ENCODE assay signal across 30 mouse cellular contexts in genomic region chr2:140297155-140297554, GRCm38 (mm10).
DNase-seq lines count a peak whose midpoint lies in the region; ATAC-seq lines count a peak whose summit lies in the region.
"Had no signal": no experiment of that assay in that cellular context is flagged by ENCODE, and none has a peak within 500 bp of the region (broad histone marks: within the 10 kb centered on the region; RNA-seq: fewer than 3 reads in every experiment).

No protein-coding gene starts in this region.

- H3K27me3 ChIP-seq in hindbrain, embryonic 10.5 days (ENCODE audit: insufficient read depth, poor library complexity, severe bottlenecking), result no peaks in the 10 kb centered on the region
- H3K27me3 ChIP-seq in hindbrain, embryonic 13.5 days, result no peaks in the 10 kb centered on the region
- H3K27me3 ChIP-seq in embryonic facial prominence, embryonic 12.5 days, result no peaks in the 10 kb centered on the region
- no peaks in the 10 kb centered on the region for H3K27me3 ChIP-seq in limb, embryonic 12.5 days
- H3K27me3 ChIP-seq: embryonic facial prominence, embryonic 15.5 days; forebrain, embryonic 12.5 days; hindbrain, embryonic 12.5 days; limb, embryonic 15.5 days; liver, embryonic 13.5 days; neural tube, embryonic 13.5 days had no signal

- no peak for ATAC-seq in hindbrain, embryonic 13.5 days (ENCODE audit: low FRiP score)
- ATAC-seq in embryonic facial prominence, embryonic 12.5 days (ENCODE audit: insufficient number of reproducible peaks, insufficient read depth, low FRiP score, low TSS enrichment), result peak; percentile 69; the same call in 1 of the 2 replicates
- peak; percentile 84; the same call in 1 of the 2 replicates for ATAC-seq in limb, embryonic 12.5 days (ENCODE audit: insufficient number of reproducible peaks, insufficient read depth, low FRiP score, low TSS enrichment, low read depth)
- ATAC-seq: forebrain, postnatal 0 days; lung, postnatal 0 days; midbrain, embryonic 16.5 days; Patski had no signal

- H3K4me2 ChIP-seq in hindbrain, embryonic 13.5 days, result no peak overlapping the region
- H3K4me2 ChIP-seq in embryonic facial prominence, embryonic 12.5 days (replicated peaks), result no peak overlapping the region
- H3K4me2 ChIP-seq in limb, embryonic 12.5 days, result no peak overlapping the region
- H3K4me2 ChIP-seq: embryonic facial prominence, embryonic 15.5 days; forebrain, embryonic 12.5 days; hindbrain, embryonic 12.5 days; limb, embryonic 15.5 days; liver, embryonic 13.5 days; neural tube, embryonic 13.5 days had no signal

- H3K9me3 ChIP-seq in hindbrain, embryonic 10.5 days, result no peaks in the 10 kb centered on the region
- no peaks in the 10 kb centered on the region for H3K9me3 ChIP-seq in hindbrain, embryonic 13.5 days
- H3K9me3 ChIP-seq in embryonic facial prominence, embryonic 12.5 days, result no peaks in the 10 kb centered on the region
- no peaks in the 10 kb centered on the region for H3K9me3 ChIP-seq in limb, embryonic 12.5 days
- H3K9me3 ChIP-seq: embryonic facial prominence, embryonic 15.5 days; forebrain, embryonic 12.5 days; hindbrain, embryonic 12.5 days; limb, embryonic 15.5 days; liver, embryonic 13.5 days; megakaryocyte, embryonic 14.5 days; neural tube, embryonic 13.5 days had no signal

- peak; percentile 11 for DNase-seq in hindbrain, embryonic 10.5 days (ENCODE audit: low spot score)
- DNase-seq in embryo, embryonic 10.5 days (ENCODE audit: low spot score), result peak; percentile 39
- no peak for DNase-seq in layer of hippocampus, adult 9-11 months
- no peak for DNase-seq in kidney, adult 8-10 months
- DNase-seq: adrenal gland, postnatal 14 days; cerebellum, adult 11 months; cerebellum, adult 9-10 months; forebrain, postnatal 0 days; gastrocnemius, postnatal 10 days; heart, postnatal 14 days; kidney, adult 11 months; liver, embryonic 13.5 days; lung, adult 18-20 months; lung, postnatal 4 days; right cerebral cortex, postnatal 14 days; thymus, postnatal 4 days had no signal

- H3K36me3 ChIP-seq in hindbrain, embryonic 10.5 days, result no peaks in the 10 kb centered on the region
- no peaks in the 10 kb centered on the region for H3K36me3 ChIP-seq in hindbrain, embryonic 13.5 days
- no peaks in the 10 kb centered on the region for H3K36me3 ChIP-seq in embryonic facial prominence, embryonic 12.5 days
- no peaks in the 10 kb centered on the region for H3K36me3 ChIP-seq in limb, embryonic 12.5 days
- H3K36me3 ChIP-seq: embryonic facial prominence, embryonic 15.5 days; forebrain, embryonic 12.5 days; hindbrain, embryonic 12.5 days; limb, embryonic 15.5 days; liver, embryonic 13.5 days; neural tube, embryonic 13.5 days had no signal

- no peak overlapping the region for H3K4me3 ChIP-seq in hindbrain, embryonic 10.5 days
- H3K4me3 ChIP-seq in hindbrain, embryonic 13.5 days, result no peak overlapping the region
- no peak overlapping the region for H3K4me3 ChIP-seq in embryonic facial prominence, embryonic 12.5 days
- no peak overlapping the region for H3K4me3 ChIP-seq in limb, embryonic 12.5 days (replicated peaks)
- H3K4me3 ChIP-seq: embryonic facial prominence, embryonic 15.5 days; forebrain, embryonic 12.5 days; hindbrain, embryonic 12.5 days; limb, embryonic 15.5 days; liver, embryonic 13.5 days; megakaryocyte, embryonic 14.5 days; myocyte; neural tube, embryonic 13.5 days had no signal

- H3K4me1 ChIP-seq in hindbrain, embryonic 10.5 days (replicated peaks), result no peaks in the 10 kb centered on the region
- H3K4me1 ChIP-seq in hindbrain, embryonic 13.5 days (replicated peaks), result no peaks in the 10 kb centered on the region
- no peaks in the 10 kb centered on the region for H3K4me1 ChIP-seq in embryonic facial prominence, embryonic 12.5 days
- peaks cover 5% of the 10 kb centered on the region for H3K4me1 ChIP-seq in limb, embryonic 12.5 days (replicated peaks)
- H3K4me1 ChIP-seq: forebrain, embryonic 12.5 days; hindbrain, embryonic 12.5 days; limb, embryonic 15.5 days; liver, embryonic 13.5 days; megakaryocyte, embryonic 14.5 days had no signal

- no peak overlapping the region for H3K9ac ChIP-seq in hindbrain, embryonic 13.5 days
- no peak overlapping the region for H3K9ac ChIP-seq in embryonic facial prominence, embryonic 12.5 days
- no peak overlapping the region for H3K9ac ChIP-seq in limb, embryonic 12.5 days (replicated peaks)
- H3K9ac ChIP-seq: embryonic facial prominence, embryonic 15.5 days; forebrain, embryonic 12.5 days; forebrain, postnatal 0 days; hindbrain, embryonic 12.5 days; limb, embryonic 15.5 days; liver, embryonic 13.5 days; neural tube, embryonic 13.5 days had no signal

- no peak overlapping the region for H3K27ac ChIP-seq in hindbrain, embryonic 10.5 days
- H3K27ac ChIP-seq in hindbrain, embryonic 13.5 days, result no peak overlapping the region
- no peak overlapping the region for H3K27ac ChIP-seq in embryonic facial prominence, embryonic 12.5 days
- no peak overlapping the region for H3K27ac ChIP-seq in limb, embryonic 12.5 days
- H3K27ac ChIP-seq: embryonic facial prominence, embryonic 15.5 days; forebrain, embryonic 12.5 days; hindbrain, embryonic 12.5 days; kidney, postnatal 0 days; limb, embryonic 15.5 days; liver, embryonic 13.5 days; neural tube, embryonic 13.5 days had no signal

- WGBS in hindbrain, embryonic 10.5 days, result 31% methylated on average over 4 of the region's 4 CpGs
- 28% methylated on average over 4 of the region's 4 CpGs for WGBS in hindbrain, embryonic 13.5 days
- WGBS in embryonic facial prominence, embryonic 12.5 days, result 19% methylated on average over 4 of the region's 4 CpGs
- WGBS in limb, embryonic 12.5 days, result 12% methylated on average over 4 of the region's 4 CpGs

Comparison
In these comparisons a context has a peak if more than half of its experiments do, and no peak if none do; other contexts are left out.
1. DNase-seq: peak in hindbrain, embryonic 10.5 days (single experiment) and embryo, embryonic 10.5 days (single experiment); none in layer of hippocampus, adult 9-11 months (single experiment) and kidney, adult 8-10 months (0 of 2).